Mouse (Mus musculus) lung, embryonic 16.5 days (tissue): ENCODE measurements around the gene Hspa12a. TPM values are rescaled to one million over a fixed set of nuclear protein-coding genes. Genes with fewer than 3 reads are reported as not detected.

Experiments used
- ATAC-seq: fragments of 200-750 bp; cut with Nextera tagmentation; 2 replicates; pipeline ENCODE4 v1.8.0; 2017; ENCODE audit warnings: low read depth, mild to moderate bottlenecking, moderate library complexity
- H3K27ac ChIP-seq: fragments of 300-500 bp; sonication (generic); 2 replicates; pipeline ENCODE4 v1.5.1; 2014; ENCODE audit warnings: mild to moderate bottlenecking, control low read depth, low read length
- H3K27me3 ChIP-seq: fragments of 300-500 bp; sonication (generic); 2 replicates; pipeline ENCODE4 v1.6.1; 2014; ENCODE audit warnings: low read depth, low read length, mixed read lengths; ENCODE audit not compliant: control insufficient read depth, insufficient read depth
- H3K36me3 ChIP-seq: fragments of 300-500 bp; sonication (generic); 2 replicates; pipeline ENCODE4 v1.6.1; 2014; ENCODE audit warnings: low read length; ENCODE audit not compliant: control insufficient read depth, insufficient read depth
- H3K4me1 ChIP-seq: fragments of 300-500 bp; sonication (generic); replicated peaks from 2 replicates; pipeline ENCODE4 v1.6.1; 2014; ENCODE audit warnings: low read length, mixed read lengths; ENCODE audit not compliant: control insufficient read depth, insufficient read depth
- H3K4me2 ChIP-seq: fragments of 300-500 bp; sonication (generic); 2 replicates; pipeline ENCODE4 v1.6.1; 2014; ENCODE audit warnings: low read depth, low read length, control low read depth
- H3K4me3 ChIP-seq: fragments of 300-500 bp; sonication (generic); 2 replicates; pipeline ENCODE4 v1.5.1; 2014; ENCODE audit warnings: mild to moderate bottlenecking, low read length, control low read depth
- H3K9ac ChIP-seq: fragments of 300-500 bp; sonication (generic); 2 replicates; pipeline ENCODE4 v1.6.1; 2014; ENCODE audit warnings: low read length, control low read depth
- H3K9me3 ChIP-seq: fragments of 300-500 bp; sonication (generic); 2 replicates; pipeline ENCODE4 v1.6.1; 2016; ENCODE audit warnings: low read length; ENCODE audit not compliant: control insufficient read depth
- WGBS: fragments of 180-500 bp; shearing (Covaris S2); extraction: QIAGEN DNeasy Blood & Tissue Kit; methylation state at CpG from one replicate; pipeline ENCODE4 v1.1.7; 2014; 5-methylcytosine and 5-hydroxymethylcytosine counted together
- polyA plus RNA-seq: library from polyadenylated mRNA; unstranded; fragments of >200 nt; fragmentation: Nextera tagmentation; extraction: Ambion mirVana; gene quantifications from 2 replicates; pipeline ENCODE4 v1.2.1, GENCODE M21; 2015

Hspa12a gene
- polyA plus RNA-seq, 1 experiment from 2014 or later, result 5.5 TPM

GRCm38 (mm10) chr19:58823301-58823700 lies 120.2 kb downstream of the Hspa12a start:
- Histone ChIP-seq H3K27me3 (no peaks in the 10 kb centered on the region), H3K27ac (no peak overlapping the region), H3K9me3 (no peaks in the 10 kb centered on the region), H3K9ac (no peak overlapping the region), H3K36me3 (no peaks in the 10 kb centered on the region), H3K4me1 (0 out of 2 replicates have a peak, but pooled peaks cover 2% of the 10 kb centered on the region), H3K4me3 (no peak overlapping the region), H3K4me2 (no peak overlapping the region)
- no peak for ATAC-seq
- 79% methylated on average over 3 of the region's 3 CpGs for WGBS

- no peaks in the 10 kb centered on the region for H3K9me3 ChIP-seq
- no peaks in the 10 kb centered on the region for H3K27me3 ChIP-seq
- WGBS, result 70% methylated on average over 20 of the region's 20 CpGs
- no peak overlapping the region for H3K9ac ChIP-seq
- H3K36me3 ChIP-seq, result no peaks in the 10 kb centered on the region
- no peak overlapping the region for H3K4me2 ChIP-seq
- ATAC-seq, result no peak
- H3K4me1 ChIP-seq, result 0 out of 2 replicates have a peak, but pooled peaks cover 2% of the 10 kb centered on the region
- no peak overlapping the region for H3K4me3 ChIP-seq
- no peak overlapping the region for H3K27ac ChIP-seq
Measured at GRCm38 (mm10) chr19:58822454-58823200, 120.8 kb downstream of the Hspa12a start.

GRCm38 (mm10) chr19:58818571-58819415 lies 124.7 kb downstream of the Hspa12a start:
- H3K36me3 ChIP-seq, result no peaks in the 10 kb centered on the region

GRCm38 (mm10) chr19:58817398-58817797 lies 126.1 kb downstream of the Hspa12a start:
- Histone ChIP-seq H3K4me2 (no peak overlapping the region), H3K4me3 (no peak overlapping the region), H3K9ac (no peak overlapping the region), H3K9me3 (no peaks in the 10 kb centered on the region), H3K4me1 (0 out of 2 replicates have a peak, but pooled peaks cover 2% of the 10 kb centered on the region), H3K27ac (no peak overlapping the region), H3K36me3 (no peaks in the 10 kb centered on the region), H3K27me3 (no peaks in the 10 kb centered on the region)
- ATAC-seq, result no peak
- 88% methylated on average over 11 of the region's 11 CpGs for WGBS

More at GRCm38 (mm10) chr19:58818571-58819415, 124.7 kb downstream of the Hspa12a start:
- Histone ChIP-seq H3K4me3 (no peak overlapping the region), H3K27ac (no peak overlapping the region), H3K9ac (no peak overlapping the region), H3K9me3 (no peaks in the 10 kb centered on the region), H3K27me3 (no peaks in the 10 kb centered on the region), H3K4me2 (no peak overlapping the region), H3K4me1 (0 out of 2 replicates have a peak, but pooled peaks cover 2% of the 10 kb centered on the region)
- 66% methylated on average over 14 of the region's 14 CpGs for WGBS
- no peak; the same call in 1 of the 2 replicates for ATAC-seq

- no peak overlapping the region for H3K27ac ChIP-seq
- 53% methylated on average over 17 of the region's 17 CpGs for WGBS
- peak; percentile 12; the same call in 1 of the 2 replicates for ATAC-seq
Measured at GRCm38 (mm10) chr19:58816453-58817041, 126.9 kb downstream of the Hspa12a start.

GRCm38 (mm10) chr19:58815179-58815922 lies 128.1 kb downstream of the Hspa12a start:
- Histone ChIP-seq H3K4me1 (0 out of 2 replicates have a peak, but pooled peaks cover 2% of the 10 kb centered on the region), H3K27me3 (no peaks in the 10 kb centered on the region), H3K4me2 (no peak overlapping the region), H3K9me3 (no peaks in the 10 kb centered on the region), H3K4me3 (no peak overlapping the region), H3K36me3 (no peaks in the 10 kb centered on the region), H3K27ac (no peak overlapping the region), H3K9ac (no peak overlapping the region)
- 74% methylated on average over 13 of the region's 13 CpGs for WGBS
- ATAC-seq, result no peak

More at GRCm38 (mm10) chr19:58816453-58817041, 126.9 kb downstream of the Hspa12a start:
- Histone ChIP-seq H3K27me3 (no peaks in the 10 kb centered on the region), H3K4me1 (0 out of 2 replicates have a peak, but pooled peaks cover 2% of the 10 kb centered on the region), H3K4me2 (no peak overlapping the region), H3K4me3 (no peak overlapping the region), H3K9me3 (no peaks in the 10 kb centered on the region), H3K9ac (no peak overlapping the region), H3K36me3 (no peaks in the 10 kb centered on the region)

- H3K9me3 ChIP-seq, result no peaks in the 10 kb centered on the region
- no peak overlapping the region for H3K4me3 ChIP-seq
- no peaks in the 10 kb centered on the region for H3K36me3 ChIP-seq
- WGBS, result 74% methylated on average over 5 of the region's 5 CpGs
- no peak overlapping the region for H3K27ac ChIP-seq
- H3K9ac ChIP-seq, result no peak overlapping the region
- H3K4me2 ChIP-seq, result no peak overlapping the region
- ATAC-seq, result no peak
- H3K27me3 ChIP-seq, result no peaks in the 10 kb centered on the region
- no peaks in the 10 kb centered on the region for H3K4me1 ChIP-seq
Measured at GRCm38 (mm10) chr19:58810536-58810935, 132.9 kb downstream of the Hspa12a start.

- Histone ChIP-seq H3K4me3 (no peak overlapping the region), H3K27me3 (no peaks in the 10 kb centered on the region), H3K4me1 (no peaks in the 10 kb centered on the region), H3K36me3 (no peaks in the 10 kb centered on the region), H3K4me2 (no peak overlapping the region), H3K27ac (no peak overlapping the region), H3K9ac (no peak overlapping the region), H3K9me3 (no peaks in the 10 kb centered on the region)
- no peak for ATAC-seq
- WGBS, result 76% methylated on average over 6 of the region's 6 CpGs
Measured at GRCm38 (mm10) chr19:58808864-58809263, 134.6 kb downstream of the Hspa12a start.
